Mouse (Mus musculus) liver, adult 2 months (tissue): ENCODE measurements around the gene Cramp1l.

Experiments
- CTCF ChIP-seq: fragments of 200-500 bp; IDR thresholded peaks from 2 replicates; pipeline ENCODE4 v1.5.1; 2011; ENCODE audit warnings: low read depth, low read length, control low read depth
- POLR2A ChIP-seq: fragments of 200-500 bp; IDR thresholded peaks from 2 replicates; pipeline ENCODE4 v1.6.1; 2011; ENCODE audit warnings: low read length, control low read depth; ENCODE audit not compliant: insufficient read depth; ENCODE audit errors: extremely low read depth

DNA sequence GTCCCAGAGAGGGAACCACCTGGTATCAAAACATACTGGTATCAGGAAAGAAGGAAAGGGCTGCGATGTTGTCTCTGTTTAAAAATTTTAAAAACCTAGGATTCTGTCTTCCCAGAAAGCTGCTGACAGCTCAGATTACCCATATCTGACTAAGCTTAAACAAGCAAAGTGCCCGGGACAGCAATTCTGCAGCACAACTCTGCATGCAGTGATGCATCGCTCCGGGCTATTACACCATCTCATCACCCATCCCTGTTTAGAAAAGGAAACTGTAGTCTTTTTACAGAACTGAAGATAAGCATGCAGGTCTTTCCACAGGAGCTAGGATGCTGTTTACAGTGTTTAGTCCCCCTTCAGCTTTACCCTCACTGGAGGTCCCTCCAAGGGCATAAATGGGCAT, 80.7 kb downstream of the Cramp1l start:
- TF ChIP-seq POLR2A (no peak), CTCF (no peak)
